ENCODE assay signal across 8 mouse cellular contexts in the genomic region with DNA sequence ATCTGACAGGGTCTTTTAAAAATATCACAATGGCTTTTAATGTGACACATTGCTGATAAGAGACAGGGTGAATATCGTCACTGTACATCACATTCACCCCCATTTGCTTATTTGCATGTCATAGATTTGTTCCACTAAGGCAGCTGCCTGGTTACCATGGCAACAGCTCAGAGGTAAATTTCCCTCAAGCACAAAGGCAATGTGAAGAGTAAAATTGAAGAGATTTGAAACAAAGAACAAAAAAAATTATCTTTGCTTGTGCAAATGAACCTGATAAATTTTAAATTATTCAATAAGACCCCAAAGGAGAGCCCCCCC.
A peak's percentile ranks its signal among the peaks of the same experiment; 100 is the strongest.
DNase-seq lines count a peak whose midpoint lies in the region; ATAC-seq lines count a peak whose summit lies in the region.
"Had no signal": no experiment of that assay in that cellular context is flagged by ENCODE, and none has a peak within 500 bp of the region (broad histone marks: within the 10 kb centered on the region; RNA-seq: fewer than 3 reads in every experiment).

No protein-coding gene starts in this region.

- no peak overlapping the region for H3K4me3 ChIP-seq in forebrain, embryonic 12.5 days (replicated peaks)
- no peak overlapping the region for H3K4me3 ChIP-seq in neural tube, embryonic 14.5 days (ENCODE audit: low read depth, low read length)
- H3K4me3 ChIP-seq in heart, embryonic 12.5 days, result no peak overlapping the region

- intact Hi-C loops in heart, postnatal 36 days (cut with DNase I), result no loop called here

- H3K27ac ChIP-seq in forebrain, embryonic 12.5 days, result peak overlapping the region; percentile 57
- peak overlapping the region; percentile 76 for H3K27ac ChIP-seq in neural tube, embryonic 14.5 days (ENCODE audit: low read depth, low read length)
- H3K27ac ChIP-seq in heart, embryonic 12.5 days (ENCODE audit: poor library complexity, severe bottlenecking), result no peak overlapping the region
- H3K27ac ChIP-seq: kidney, postnatal 0 days had no signal

- peaks cover 10% of the 10 kb centered on the region for H3K4me1 ChIP-seq in forebrain, embryonic 12.5 days
- no peaks in the 10 kb centered on the region; the same call in 1 of the 2 replicates for H3K4me1 ChIP-seq in neural tube, embryonic 14.5 days (ENCODE audit: control insufficient read depth, insufficient read depth, low read length)
- peaks cover 8% of the 10 kb centered on the region; the same call in 1 of the 2 replicates for H3K4me1 ChIP-seq in heart, embryonic 12.5 days (replicated peaks)

- no peaks in the 10 kb centered on the region for H3K9me3 ChIP-seq in forebrain, embryonic 12.5 days
- H3K9me3 ChIP-seq in neural tube, embryonic 14.5 days (ENCODE audit: control insufficient read depth, low read length), result no peaks in the 10 kb centered on the region
- H3K9me3 ChIP-seq in heart, embryonic 12.5 days (replicated peaks), result no peaks in the 10 kb centered on the region

- 24% methylated on average over 1 of the region's 1 CpGs for WGBS in forebrain, embryonic 12.5 days
- 7% methylated on average over 1 of the region's 1 CpGs for WGBS in neural tube, embryonic 14.5 days
- 33% methylated on average over 1 of the region's 1 CpGs for WGBS in heart, embryonic 12.5 days

- ATAC-seq in forebrain, embryonic 12.5 days (ENCODE audit: low FRiP score), result peak; percentile 89
- peak; percentile 94 for ATAC-seq in neural tube, embryonic 14.5 days (ENCODE audit: low read depth)
- no peak for ATAC-seq in cerebellum, adult (ENCODE audit: insufficient number of reproducible peaks, low FRiP score, low TSS enrichment)
- no peak for ATAC-seq in heart, embryonic 12.5 days (ENCODE audit: insufficient number of reproducible peaks, low FRiP score)

- DNase-seq in ZHBTc4 (ENCODE audit: low read depth, low spot score), result peak; percentile 9
- peak; percentile 48 for DNase-seq in layer of hippocampus, adult 9-10 months (ENCODE audit: low spot score)
- no peak for DNase-seq in heart, postnatal 36 days

- H3K36me3 ChIP-seq in forebrain, embryonic 12.5 days (replicated peaks), result no peaks in the 10 kb centered on the region
- H3K36me3 ChIP-seq in neural tube, embryonic 14.5 days (ENCODE audit: control insufficient read depth, insufficient read depth, low read length), result no peaks in the 10 kb centered on the region
- H3K36me3 ChIP-seq in heart, embryonic 12.5 days, result no peaks in the 10 kb centered on the region

- no peak overlapping the region for H3K9ac ChIP-seq in forebrain, embryonic 12.5 days
- H3K9ac ChIP-seq in neural tube, embryonic 14.5 days (replicated peaks; ENCODE audit: low read depth, low read length), result no peak overlapping the region
- H3K9ac ChIP-seq in heart, embryonic 12.5 days, result no peak overlapping the region

- no peaks in the 10 kb centered on the region for H3K27me3 ChIP-seq in forebrain, embryonic 12.5 days
- H3K27me3 ChIP-seq in neural tube, embryonic 14.5 days (ENCODE audit: control insufficient read depth, insufficient read depth, low read length), result no peaks in the 10 kb centered on the region
- H3K27me3 ChIP-seq in heart, embryonic 12.5 days (replicated peaks), result no peaks in the 10 kb centered on the region

- H3K4me2 ChIP-seq in forebrain, embryonic 12.5 days, result no peak overlapping the region
- no peak overlapping the region for H3K4me2 ChIP-seq in neural tube, embryonic 14.5 days (ENCODE audit: low read depth, low read length)
- H3K4me2 ChIP-seq in heart, embryonic 12.5 days, result no peak overlapping the region

Comparison
In these comparisons a context has a peak if more than half of its experiments do, and no peak if none do; other contexts are left out.
1. DNase-seq: peak in ZHBTc4 (single experiment) and layer of hippocampus, adult 9-10 months (single experiment); none in heart, postnatal 36 days (0 of 2).
2. ATAC-seq: peak in forebrain, embryonic 12.5 days (single experiment) and neural tube, embryonic 14.5 days (single experiment); none in cerebellum, adult (single experiment) and heart, embryonic 12.5 days (single experiment).